7 mouse cellular contexts compared by ENCODE assay signal in the genomic region with DNA sequence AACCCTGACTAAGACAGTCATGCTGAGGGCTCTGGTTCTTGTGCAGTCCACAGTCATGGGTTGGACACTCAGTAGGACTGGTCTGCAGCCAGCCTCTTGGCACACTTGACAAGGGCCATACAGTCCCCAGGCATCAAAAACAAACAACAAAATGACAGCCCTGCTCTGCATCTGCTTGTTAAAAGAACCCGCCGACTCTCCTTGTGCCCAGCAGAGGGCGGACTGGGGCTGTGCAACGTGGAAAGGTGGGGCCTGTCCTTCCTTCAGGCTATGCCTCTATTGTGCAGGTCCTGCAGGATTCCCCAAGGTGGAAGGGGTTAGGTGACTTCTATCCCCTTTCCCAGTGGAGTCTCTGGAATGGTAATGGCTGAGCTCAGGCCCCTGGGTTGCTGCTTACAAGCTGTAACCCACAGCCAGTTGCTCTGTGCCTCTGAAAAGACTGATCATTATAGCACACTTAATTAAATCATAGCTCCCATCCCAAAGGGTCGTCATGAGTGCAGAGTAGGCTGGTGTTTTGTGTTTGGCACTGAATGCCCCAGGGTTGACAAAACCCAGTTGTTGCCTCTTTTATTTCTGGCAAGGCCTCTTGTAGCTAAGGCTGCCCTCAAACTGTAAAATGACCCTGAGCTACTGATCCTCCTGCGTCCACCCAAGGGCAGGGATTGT. TPM values are rescaled to one million over a fixed set of nuclear protein-coding genes. Genes with fewer than 3 reads are reported as not detected.
DNase-seq lines count a peak whose midpoint lies in the region; ATAC-seq and TF ChIP-seq lines count a peak whose summit lies in the region.
"Not testable (repeated sequence)": the region's sequence is repeated elsewhere in the genome, so short reads cannot be mapped to it uniquely, and the experiment has no call there.

No protein-coding gene starts in this region.

- H3K4me2 ChIP-seq in midbrain, embryonic 12.5 days (replicated peaks), result not testable (repeated sequence)

- not testable (repeated sequence) for H3K27me3 ChIP-seq in midbrain, embryonic 12.5 days; small intestine, adult 2 months (ENCODE audit: control insufficient read depth, insufficient read depth, low read length)

- intact Hi-C loops in gastrocnemius, postnatal 36 days (cut with DNase I); left cerebral cortex, postnatal 4 days (cut with DNase I): not testable (repeated sequence)

- not testable (repeated sequence) for H3K4me3 ChIP-seq in midbrain, embryonic 12.5 days; small intestine, adult 2 months (ENCODE audit: low read depth, low read length)

- H3K9me3 ChIP-seq in midbrain, embryonic 12.5 days, result not testable (repeated sequence)

- peak; percentile 57; the same call in 1 of the 2 replicates for TF ChIP-seq CTCF in small intestine, adult 2 months (IDR thresholded peaks at IDR 0.05; ENCODE audit: extremely low read depth, insufficient read length, insufficient replicate concordance, low read depth, low read length)

- H3K9ac ChIP-seq in midbrain, embryonic 12.5 days (replicated peaks), result not testable (repeated sequence)

- H3K4me1 ChIP-seq in midbrain, embryonic 12.5 days, result peaks cover 44% of the 10 kb centered on the region
- not testable (repeated sequence) for H3K4me1 ChIP-seq in small intestine, adult 2 months (ENCODE audit: control insufficient read depth, insufficient read depth, insufficient read length, low read length)

- H3K27ac ChIP-seq in midbrain, embryonic 12.5 days (replicated peaks); small intestine, adult 2 months (ENCODE audit: insufficient read depth, low read depth, low read length): not testable (repeated sequence)

- not testable (repeated sequence) for H3K36me3 ChIP-seq in midbrain, embryonic 12.5 days; small intestine, adult 2 months (ENCODE audit: control insufficient read depth, insufficient read depth, low read length)

- not testable (repeated sequence) for TF ChIP-seq POLR2A in small intestine, adult 2 months (IDR thresholded peaks at IDR 0.05; ENCODE audit: low read depth, low read length)

- DNase-seq in adipocyte (ENCODE audit: low spot score), result peak; percentile 61
- peak; percentile 70 for DNase-seq in embryo, embryonic 10 days (ENCODE audit: low spot score)
- peak; percentile 17 to 30 for DNase-seq in gastrocnemius, postnatal 36 days
- peak; percentile 67 for DNase-seq in kidney, adult 18-20 months
- DNase-seq in left cerebral cortex, postnatal 4 days, result peak; percentile 57

- 0 out of 2 replicates have a peak, but pooled peaks have one; percentile 39 for ATAC-seq in midbrain, embryonic 12.5 days (ENCODE audit: low FRiP score, low read depth)

- WGBS in midbrain, embryonic 12.5 days, result 20% methylated on average over 6 of the region's 6 CpGs
- 24% methylated on average over 6 of the region's 6 CpGs for WGBS in small intestine, adult 2 months

RNA-seq across cellular contexts. Expression of a gene that starts 21.7 kb away (rescaled TPM):
- 10 to 100 TPM; 45.2 to 45.4 TPM for total RNA-seq in gastrocnemius, postnatal 36 days (2021)
- 10 to 100 TPM; 41.1 to 41.7 TPM for total RNA-seq in left cerebral cortex, postnatal 4 days (2021)
- polyA plus RNA-seq in midbrain, embryonic 12.5 days (2016; fragmentation: Nextera tagmentation; extraction: Ambion mirVana), result 24.6 and 33.4 TPM in 2 replicates
- polyA plus RNA-seq in small intestine, adult 2 months (2012; rRNA removed), result 33.6 and 51.3 TPM in 2 replicates

RNA-seq across cellular contexts. Expression of a gene that starts 28.0 kb away (rescaled TPM):
- not detected for total RNA-seq in gastrocnemius, postnatal 36 days (2021)
- total RNA-seq in left cerebral cortex, postnatal 4 days (2021), result 10 to 100 TPM; 41.1 to 50.2 TPM
- polyA plus RNA-seq in midbrain, embryonic 12.5 days (2016; fragmentation: Nextera tagmentation; extraction: Ambion mirVana), result 3.3 and 7.9 TPM in 2 replicates
- polyA plus RNA-seq in small intestine, adult 2 months (2012; rRNA removed), result not detected in 2 replicates

Comparison
In these comparisons a context has a peak if more than half of its experiments do, and no peak if none do; other contexts are left out.
1. RNA of a gene that starts 28.0 kb away (total RNA-seq): 41.1 to 50.2 TPM in left cerebral cortex, postnatal 4 days; not detected in gastrocnemius, postnatal 36 days; every median in the first group is over 10 times any median in the second.
2. Peak in every context shown above with its lines, with median percentiles within 50 percentile points of each other: DNase-seq.